Comparison of ENCODE assay signal across 18 mouse cellular contexts in genomic region chr19:59128531-59129204, GRCm38 (mm10). TPM values are rescaled to one million over a fixed set of nuclear protein-coding genes. Genes with fewer than 3 reads are reported as not detected.
"Had no signal": no experiment of that assay in that cellular context is flagged by ENCODE, and none has a peak within 500 bp of the region (broad histone marks: within the 10 kb centered on the region; RNA-seq: fewer than 3 reads in every experiment).

No protein-coding gene starts in this region.

- H3K27ac ChIP-seq: limb, embryonic 12.5 days; liver, embryonic 13.5 days; lung, embryonic 15.5 days; macrophage; midbrain, embryonic 13.5 days; neural tube, embryonic 12.5 days had no signal

- H3K4me3 ChIP-seq: limb, embryonic 12.5 days; liver, embryonic 13.5 days; lung, embryonic 15.5 days; megakaryocyte, embryonic 14.5 days; midbrain, embryonic 13.5 days; neural tube, embryonic 12.5 days had no signal

- H3K9me3 ChIP-seq: limb, embryonic 12.5 days; liver, embryonic 13.5 days; lung, embryonic 15.5 days; megakaryocyte, embryonic 14.5 days; midbrain, embryonic 13.5 days; neural tube, embryonic 12.5 days had no signal

- ATAC-seq: liver, postnatal 0 days; midbrain, embryonic 13.5 days had no signal

- H3K4me2 ChIP-seq: limb, embryonic 12.5 days; liver, embryonic 13.5 days; lung, embryonic 15.5 days; midbrain, embryonic 13.5 days; neural tube, embryonic 12.5 days had no signal

- H3K4me1 ChIP-seq: limb, embryonic 12.5 days; liver, embryonic 13.5 days; megakaryocyte, embryonic 14.5 days had no signal

- DNase-seq: kidney, adult 8-10 months; kidney, postnatal 25 days; liver; liver, embryonic 13.5 days; liver, postnatal 0 days; lung, postnatal 14 days; right cerebral cortex, postnatal 14 days; thymus, postnatal 36 days had no signal

- H3K36me3 ChIP-seq: limb, embryonic 12.5 days; liver, embryonic 13.5 days; lung, embryonic 15.5 days; midbrain, embryonic 13.5 days; neural tube, embryonic 12.5 days had no signal

- H3K9ac ChIP-seq: limb, embryonic 12.5 days; liver, embryonic 13.5 days; liver, postnatal 0 days; lung, embryonic 15.5 days; midbrain, embryonic 13.5 days; neural tube, embryonic 12.5 days had no signal

- H3K27me3 ChIP-seq: liver, embryonic 13.5 days; lung, embryonic 15.5 days had no signal

RNA-seq across cellular contexts. Expression of gene Vax1, which starts 41.2 kb away (rescaled TPM):
- polyA plus RNA-seq: kidney, embryonic 16.5 days; limb, embryonic 12.5 days; liver, embryonic 13.5 days; liver, postnatal 0 days; lung, embryonic 15.5 days; macrophage; neural tube, embryonic 12.5 days; spleen, adult 2 months; stomach, embryonic 16.5 days; thymus, postnatal 0 days had no signal
